Mouse (Mus musculus) ovary, postnatal 14 days (tissue): ENCODE measurements around the gene Gsap.
"Not testable (repeated sequence)": the region's sequence is repeated elsewhere in the genome, so short reads cannot be mapped to it uniquely, and the experiment has no call there.

ENCODE experiments used
- DNase-seq: peaks from one replicate; pipeline ENCODE4 v3.0.0; 2022; ENCODE audit warnings: low spot score

Gsap gene

GRCm38 (mm10) chr5:21183046-21183445 is 3.0 kb upstream of the Gsap start:
- DNase-seq = not testable (repeated sequence)

- DNase-seq = no peak
These were observed 766 bp downstream of the Gsap start for GRCm38 (mm10) chr5:21186821-21187220.

- DNase-seq = no peak
These were observed 2.4 kb downstream of the Gsap start for GRCm38 (mm10) chr5:21188435-21188834.

GRCm38 (mm10) chr5:21189036-21189435 is 3.0 kb downstream of the Gsap start:
- DNase-seq = no peak

GRCm38 (mm10) chr5:21189460-21189859 is 3.4 kb downstream of the Gsap start:
- no peak for DNase-seq

GRCm38 (mm10) chr5:21203504-21203903 is 17.4 kb downstream of the Gsap start:
- DNase-seq = no peak

GRCm38 (mm10) chr5:21204157-21204556 is 18.1 kb downstream of the Gsap start:
- DNase-seq = no peak

- DNase-seq = no peak
These were observed 20.0 kb downstream of the Gsap start for GRCm38 (mm10) chr5:21206014-21206413.

- no peak for DNase-seq
These were observed 25.4 kb downstream of the Gsap start for GRCm38 (mm10) chr5:21211406-21211805.

- DNase-seq = no peak
These were observed 26.9 kb downstream of the Gsap start for GRCm38 (mm10) chr5:21212933-21213332.

- DNase-seq = no peak
These were observed 27.7 kb downstream of the Gsap start for GRCm38 (mm10) chr5:21213801-21214200.

- no peak for DNase-seq
These were observed 31.6 kb downstream of the Gsap start for GRCm38 (mm10) chr5:21217453-21218294.

GRCm38 (mm10) chr5:21232876-21233275 is 46.8 kb downstream of the Gsap start:
- DNase-seq = no peak

- no peak for DNase-seq
These were observed 58.5 kb downstream of the Gsap start for GRCm38 (mm10) chr5:21244575-21244974.

GRCm38 (mm10) chr5:21245241-21245640 is 59.2 kb downstream of the Gsap start:
- no peak for DNase-seq

- no peak for DNase-seq
These were observed 60.7 kb downstream of the Gsap start for GRCm38 (mm10) chr5:21246794-21247193.

GRCm38 (mm10) chr5:21247916-21248315 is 61.9 kb downstream of the Gsap start:
- DNase-seq = no peak

- DNase-seq = no peak
These were observed 62.8 kb downstream of the Gsap start for GRCm38 (mm10) chr5:21248834-21249233.

- DNase-seq = no peak
These were observed 68.9 kb downstream of the Gsap start for GRCm38 (mm10) chr5:21254731-21255525.

- DNase-seq = no peak
These were observed 69.6 kb downstream of the Gsap start for GRCm38 (mm10) chr5:21255551-21256132.

- DNase-seq = no peak
These were observed 71.1 kb downstream of the Gsap start for GRCm38 (mm10) chr5:21257126-21257525.

- DNase-seq = no peak
These were observed 71.8 kb downstream of the Gsap start for GRCm38 (mm10) chr5:21257806-21258205.

- no peak for DNase-seq
These were observed 74.7 kb downstream of the Gsap start for GRCm38 (mm10) chr5:21260746-21261145.
